Mouse (Mus musculus) liver, embryonic 14.5 days (tissue): Measurements from ENCODE around the gene Nrip1. TPM values are rescaled to one million over a fixed set of nuclear protein-coding genes. Genes with fewer than 3 reads are reported as not detected.

Experiments used
- ATAC-seq: fragments of 200-750 bp; cut with Nextera tagmentation; 2 replicates; pipeline ENCODE4 v1.8.0; 2017; ENCODE audit warnings: moderate number of reproducible peaks, mild to moderate bottlenecking, moderate library complexity; ENCODE audit not compliant: insufficient read depth
- DNase-seq, 3 experiments: peaks; one replicate each; pipeline ENCODE4 v3.0.0-alpha.2; 2012 to 2013; ENCODE audit warnings: low read depth in 3 of 3, low spot score in 3 of 3
- H3K27ac ChIP-seq: fragments of 300-500 bp; sonication (generic); 2 replicates; pipeline ENCODE4 v1.5.1; 2014; ENCODE audit warnings: moderate library complexity, mild to moderate bottlenecking, control low read depth, inconsistent platforms
- H3K27me3 ChIP-seq: fragments of 300-500 bp; sonication (generic); 2 replicates; pipeline ENCODE4 v1.6.1; 2014; ENCODE audit warnings: mild to moderate bottlenecking, low read length, moderate library complexity; ENCODE audit not compliant: control insufficient read depth, insufficient read depth
- H3K36me3 ChIP-seq: fragments of 300-500 bp; sonication (generic); replicated peaks from 2 replicates; pipeline ENCODE4 v1.6.1; 2014; ENCODE audit warnings: low read depth; ENCODE audit not compliant: control insufficient read depth, insufficient read depth
- H3K4me1 ChIP-seq, 2 experiments: fragments of 200-500 bp in 1 of 2; fragments of 300-500 bp in 1 of 2; sonication (generic) in 1 of 2; replicated peaks; 2 replicates each; pipeline ENCODE4 v1.6.1; 2012 to 2014; ENCODE audit warnings: antibody characterized with exemption in 1 of 2, inconsistent platforms in 1 of 2, low read length in 1 of 2; ENCODE audit not compliant: control insufficient read depth in 2 of 2, insufficient read depth in 2 of 2
- H3K4me2 ChIP-seq: fragments of 300-500 bp; sonication (generic); 2 replicates; pipeline ENCODE4 v1.6.1; 2014; ENCODE audit warnings: low read depth, mild to moderate bottlenecking, control low read depth, moderate library complexity
- H3K4me3 ChIP-seq, 2 experiments: fragments of 200-500 bp in 1 of 2; fragments of 300-500 bp in 1 of 2; sonication (generic) in 1 of 2; 2 replicates each; pipeline ENCODE4 v1.5.1; 2012 to 2014; ENCODE audit warnings: low read depth in 2 of 2, low read length in 2 of 2, mild to moderate bottlenecking in 2 of 2, control low read depth in 1 of 2, inconsistent platforms in 1 of 2, moderate library complexity in 1 of 2; ENCODE audit not compliant: insufficient read depth in 1 of 2
- H3K9ac ChIP-seq: fragments of 300-500 bp; sonication (generic); replicated peaks from 2 replicates; pipeline ENCODE4 v1.6.1; 2014; ENCODE audit warnings: mild to moderate bottlenecking, control low read depth, moderate library complexity
- H3K9me3 ChIP-seq: fragments of 300-500 bp; sonication (generic); 2 replicates; pipeline ENCODE4 v1.6.1; 2016; ENCODE audit warnings: low read length, mixed read lengths; ENCODE audit not compliant: control insufficient read depth
- CTCF ChIP-seq: IDR thresholded peaks from 2 replicates; pipeline ENCODE4 v1.5.1; 2016; ENCODE audit warnings: antibody characterized with exemption, low read depth, control low read depth
- EP300 ChIP-seq: IDR thresholded peaks from 2 replicates; pipeline ENCODE4 v1.6.1; 2016; ENCODE audit warnings: antibody characterized with exemption, low read depth
- WGBS: fragments of 180-500 bp; shearing (Covaris S2); extraction: QIAGEN DNeasy Blood & Tissue Kit; methylation state at CpG from one replicate; pipeline ENCODE4 v1.1.7; 2014; ENCODE audit not compliant: insufficient replicate concordance; 5-methylcytosine and 5-hydroxymethylcytosine counted together
- polyA plus RNA-seq, 2 experiments: library from polyadenylated mRNA; depleted of rRNA in 1 of 2; stranded (reverse) in 1 of 2; unstranded in 1 of 2; fragments of >200 nt; fragmentation: Nextera tagmentation in 1 of 2; extraction: Ambion mirVana in 1 of 2; gene quantifications; 2 replicates each; pipeline versions ENCODE4 v1.2.1 to v1.2.3; 2012 to 2014

The Nrip1 gene
- polyA plus RNA-seq (2012; rRNA removed), result 2.5 and 3.5 TPM in 2 replicates
- 11.7 and 15.5 TPM in 2 replicates for polyA plus RNA-seq (2014; fragmentation: Nextera tagmentation; extraction: Ambion mirVana)

DNA sequence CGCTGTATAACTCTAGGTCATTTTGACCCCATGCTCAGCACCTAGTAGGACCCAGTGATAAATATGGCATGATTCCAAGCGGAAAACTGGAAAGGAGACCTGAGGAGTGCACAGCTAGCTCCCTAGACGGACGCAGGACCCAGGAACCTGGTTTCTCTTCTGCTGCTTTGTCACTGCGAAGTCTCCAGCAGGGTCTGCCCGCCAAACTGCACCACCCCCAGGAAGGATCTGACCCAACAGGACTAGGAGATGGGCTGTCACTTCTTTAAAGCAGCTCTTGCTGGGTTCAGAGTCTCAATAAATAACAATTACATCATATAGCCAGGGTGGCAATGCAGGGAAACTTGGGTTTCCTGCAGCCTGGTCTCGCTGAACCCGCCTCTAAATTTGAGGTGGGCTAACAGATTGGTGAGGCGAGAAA is at the start of gene Nrip1:
Gene Nrip1 (minus strand): TSS at position 157 of the 421 bp plus-strand sequence.
- H3K27me3 ChIP-seq, result no peaks in the 10 kb centered on the region
- H3K4me2 ChIP-seq, result peak within 1 kb of the TSS; percentile 98
- peaks cover 19 to 20% of the 10 kb centered on the region in 2 experiments for H3K4me1 ChIP-seq
- peak within 1 kb of the TSS; percentile 95 for H3K9ac ChIP-seq
- H3K27ac ChIP-seq, result peak within 1 kb of the TSS; percentile 86
- no peak for TF ChIP-seq EP300
- DNase-seq, result peak in 1 of 3 experiments; percentile 23
- H3K4me3 ChIP-seq, result peak within 1 kb of the TSS; percentile 91 to 93
- H3K36me3 ChIP-seq, result no peaks in the 10 kb centered on the region
- WGBS, result under 1% methylated on average over 9 of the region's 9 CpGs
- H3K9me3 ChIP-seq, result no peaks in the 10 kb centered on the region
- ATAC-seq, result no peak

DNA sequence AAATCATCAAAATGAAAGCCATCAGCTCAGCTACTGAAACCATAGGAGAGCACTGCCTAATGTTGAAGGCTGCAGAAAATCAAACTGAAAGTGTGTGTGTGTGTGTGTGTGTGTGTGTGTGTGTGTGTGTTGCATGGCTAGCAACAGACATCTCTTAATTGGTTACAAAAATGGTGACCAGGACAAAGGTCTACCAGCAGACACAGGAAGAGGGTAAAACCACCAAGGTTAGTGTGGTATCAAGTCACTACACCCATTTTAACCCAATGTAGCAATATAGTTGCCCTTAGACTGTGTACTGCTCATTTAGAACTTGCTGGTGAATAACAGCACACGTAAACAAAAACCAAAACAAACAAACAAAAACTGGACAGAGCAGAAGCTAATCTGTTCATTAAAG is 48.9 kb upstream of the Nrip1 start:
- H3K4me3 ChIP-seq, result no peak overlapping the region
- H3K9me3 ChIP-seq, result no peaks in the 10 kb centered on the region
- no peaks in the 10 kb centered on the region for H3K4me1 ChIP-seq
- no peaks in the 10 kb centered on the region for H3K27me3 ChIP-seq
- H3K36me3 ChIP-seq, result no peaks in the 10 kb centered on the region
- DNase-seq (no peak), ATAC-seq (no peak)
- TF ChIP-seq EP300 (no peak), CTCF (no peak)
- 40% methylated on average over 1 of the region's 1 CpGs for WGBS
- H3K4me2 ChIP-seq, result no peak overlapping the region
- H3K27ac ChIP-seq, result no peak overlapping the region
- H3K9ac ChIP-seq, result no peak overlapping the region

DNA sequence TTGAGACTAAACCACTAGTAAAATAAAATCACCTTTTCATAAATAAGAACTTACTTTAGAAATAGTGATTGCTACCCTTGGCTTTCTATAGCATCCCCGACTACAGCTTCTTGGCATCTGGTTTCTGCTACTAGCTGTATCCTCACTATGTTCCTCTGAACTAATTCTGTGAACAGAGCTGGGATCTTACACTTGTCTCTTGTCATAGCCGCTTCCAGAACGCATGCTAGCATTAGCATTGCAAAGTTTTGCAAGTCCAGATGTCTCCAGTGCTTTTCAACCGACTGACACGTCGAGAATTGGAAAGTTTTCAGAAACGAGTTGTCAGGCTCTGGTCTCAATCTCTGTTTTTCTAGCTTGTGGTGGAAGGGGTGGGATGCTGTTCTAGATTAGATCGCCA is 46.2 kb upstream of the Nrip1 start:
- H3K9me3 ChIP-seq, result no peaks in the 10 kb centered on the region
- 54% methylated on average over 8 of the region's 8 CpGs for WGBS
- DNase-seq (no peak), ATAC-seq (no peak)
- TF ChIP-seq CTCF, result no peak
- no peak for TF ChIP-seq EP300
- no peaks in the 10 kb centered on the region for H3K4me1 ChIP-seq
- no peaks in the 10 kb centered on the region for H3K27me3 ChIP-seq
- no peak overlapping the region for H3K27ac ChIP-seq
- no peaks in the 10 kb centered on the region for H3K36me3 ChIP-seq
- H3K4me2 ChIP-seq, result no peak overlapping the region
- H3K9ac ChIP-seq, result no peak overlapping the region
- H3K4me3 ChIP-seq, result no peak overlapping the region

- H3K4me3 ChIP-seq, result no peak overlapping the region
- no peak overlapping the region for H3K9ac ChIP-seq
- WGBS, result 83% methylated on average over 2 of the region's 2 CpGs
- no peaks in the 10 kb centered on the region for H3K9me3 ChIP-seq
- H3K27ac ChIP-seq, result no peak overlapping the region
- ATAC-seq (no peak), DNase-seq (no peak)
- no peak for TF ChIP-seq EP300
- TF ChIP-seq CTCF, result no peak
- H3K4me1 ChIP-seq, result no peaks in the 10 kb centered on the region
- H3K4me2 ChIP-seq, result no peak overlapping the region
- no peaks in the 10 kb centered on the region for H3K27me3 ChIP-seq
- H3K36me3 ChIP-seq, result no peaks in the 10 kb centered on the region
Observed at GRCm38 (mm10) chr16:76416477-76416876, 42.9 kb upstream of the Nrip1 start.

- no peaks in the 10 kb centered on the region for H3K36me3 ChIP-seq
- no peak for ATAC-seq
- no peak for TF ChIP-seq CTCF
- TF ChIP-seq EP300, result no peak
- no peak for DNase-seq
- H3K4me3 ChIP-seq, result no peak overlapping the region
- no peak overlapping the region for H3K27ac ChIP-seq
- H3K9ac ChIP-seq, result no peak overlapping the region
- WGBS, result 69% methylated on average over 5 of the region's 5 CpGs
- no peaks in the 10 kb centered on the region for H3K27me3 ChIP-seq
- no peaks in the 10 kb centered on the region for H3K4me1 ChIP-seq
- H3K9me3 ChIP-seq, result no peaks in the 10 kb centered on the region
- H3K4me2 ChIP-seq, result no peak overlapping the region
Observed at GRCm38 (mm10) chr16:76416060-76416438, 42.4 kb upstream of the Nrip1 start.
